Mouse (Mus musculus) kidney, adult 18-20 months (tissue): ENCODE data around the gene Arhgap32.
A peak's percentile ranks its signal among the peaks of the same experiment; 100 is the strongest.

Source experiments
- DNase-seq: peaks from one replicate; pipeline ENCODE4 v3.0.0; 2021

Arhgap32 gene

GRCm38 (mm10) chr9:32208071-32208470, 92.1 kb downstream of the Arhgap32 start:
- DNase-seq: no peak

- no peak for DNase-seq
These were observed 101.1 kb downstream of the Arhgap32 start for GRCm38 (mm10) chr9:32216820-32217567.

- DNase-seq: no peak
These were observed 103.5 kb downstream of the Arhgap32 start for GRCm38 (mm10) chr9:32219400-32219799.

GRCm38 (mm10) chr9:32222184-32222583, 106.2 kb downstream of the Arhgap32 start:
- no peak for DNase-seq

- peak; percentile 76 for DNase-seq
These were observed 108.0 kb downstream of the Arhgap32 start for GRCm38 (mm10) chr9:32223739-32224529.

GRCm38 (mm10) chr9:32224937-32225336, 109.0 kb downstream of the Arhgap32 start:
- no peak for DNase-seq

GRCm38 (mm10) chr9:32225584-32225983, 109.6 kb downstream of the Arhgap32 start:
- DNase-seq: no peak

- DNase-seq: no peak
These were observed 111.1 kb downstream of the Arhgap32 start for GRCm38 (mm10) chr9:32227034-32227433.

- DNase-seq: no peak
These were observed 117.7 kb downstream of the Arhgap32 start for GRCm38 (mm10) chr9:32233593-32233992.

- no peak for DNase-seq
These were observed 119.0 kb downstream of the Arhgap32 start for GRCm38 (mm10) chr9:32234767-32235489.

- no peak for DNase-seq
These were observed 123.0 kb downstream of the Arhgap32 start for GRCm38 (mm10) chr9:32238899-32239298.

- no peak for DNase-seq
These were observed 123.5 kb downstream of the Arhgap32 start for GRCm38 (mm10) chr9:32239427-32239826.

GRCm38 (mm10) chr9:32240449-32240848, 124.5 kb downstream of the Arhgap32 start:
- no peak for DNase-seq

- no peak for DNase-seq
These were observed 125.8 kb downstream of the Arhgap32 start for GRCm38 (mm10) chr9:32241637-32242199.

GRCm38 (mm10) chr9:32242921-32243617, 127.1 kb downstream of the Arhgap32 start:
- DNase-seq: peak; percentile 59

GRCm38 (mm10) chr9:32245237-32245636, 129.3 kb downstream of the Arhgap32 start:
- DNase-seq: no peak

GRCm38 (mm10) chr9:32246123-32246716, 130.3 kb downstream of the Arhgap32 start:
- no peak for DNase-seq

- no peak for DNase-seq
These were observed 134.6 kb downstream of the Arhgap32 start for GRCm38 (mm10) chr9:32250486-32250885.

GRCm38 (mm10) chr9:32253721-32254120, 137.8 kb downstream of the Arhgap32 start:
- DNase-seq: no peak

GRCm38 (mm10) chr9:32257365-32257764, 141.4 kb downstream of the Arhgap32 start:
- no peak for DNase-seq

GRCm38 (mm10) chr9:32257882-32258281, 141.9 kb downstream of the Arhgap32 start:
- no peak for DNase-seq

GRCm38 (mm10) chr9:32271896-32272444, 156.0 kb downstream of the Arhgap32 start:
- peak; percentile 69 for DNase-seq
